Comparison of ENCODE assay signal across 8 mouse cellular contexts in genomic region chr11:100850038-100850777, GRCm38 (mm10). TPM values are rescaled to one million over a fixed set of nuclear protein-coding genes. Genes with fewer than 3 reads are reported as not detected.
DNase-seq lines count a peak whose midpoint lies in the region; ATAC-seq and TF ChIP-seq lines count a peak whose summit lies in the region.

TSS of gene Stat5b (minus strand) at chr11:100850724.

- H3K36me3 ChIP-seq in heart, embryonic 11.5 days (ENCODE audit: control insufficient read depth, insufficient read depth, low read length): no peaks in the 10 kb centered on the region
- no peaks in the 10 kb centered on the region for H3K36me3 ChIP-seq in kidney, embryonic 15.5 days
- H3K36me3 ChIP-seq in liver, embryonic 11.5 days (ENCODE audit: control insufficient read depth, insufficient read depth, low read length): no peaks in the 10 kb centered on the region
- H3K36me3 ChIP-seq in myocyte (ENCODE audit: control insufficient read depth, insufficient read depth): no peaks in the 10 kb centered on the region
- no peaks in the 10 kb centered on the region for H3K36me3 ChIP-seq in stomach, embryonic 15.5 days

- peak within 1 kb of the TSS; percentile 88 for H3K4me2 ChIP-seq in heart, embryonic 11.5 days
- H3K4me2 ChIP-seq in kidney, embryonic 15.5 days: peak within 1 kb of the TSS; percentile 92
- peak within 1 kb of the TSS; percentile 77 for H3K4me2 ChIP-seq in liver, embryonic 11.5 days
- peak within 1 kb of the TSS; percentile 90 for H3K4me2 ChIP-seq in myocyte (ENCODE audit: low read depth)
- peak within 1 kb of the TSS; percentile 85 for H3K4me2 ChIP-seq in stomach, embryonic 15.5 days

- peak within 1 kb of the TSS; percentile 99 for H3K9ac ChIP-seq in heart, embryonic 11.5 days (ENCODE audit: low read depth, low read length)
- peak within 1 kb of the TSS; percentile 90 for H3K9ac ChIP-seq in kidney, embryonic 15.5 days
- H3K9ac ChIP-seq in liver, embryonic 11.5 days (ENCODE audit: low read depth, low read length): peak within 1 kb of the TSS; percentile 98
- peak within 1 kb of the TSS; percentile 97 for H3K9ac ChIP-seq in stomach, embryonic 15.5 days

- peaks cover 6% of the 10 kb centered on the region for H3K79me2 ChIP-seq in myocyte (ENCODE audit: control insufficient read depth, insufficient read depth)

- ATAC-seq in erythroblast, adult 5-6 weeks (replicated peaks; ENCODE audit: low FRiP score, poor library complexity, severe bottlenecking): peak; percentile 72
- ATAC-seq in heart, embryonic 11.5 days (replicated peaks; ENCODE audit: insufficient number of reproducible peaks, low FRiP score, low TSS enrichment): peak; percentile 82
- ATAC-seq in kidney, embryonic 15.5 days (replicated peaks; ENCODE audit: low FRiP score): peak; percentile 87
- ATAC-seq in liver, embryonic 11.5 days (replicated peaks; ENCODE audit: low FRiP score): peak; percentile 75
- peak; percentile 81 for ATAC-seq in stomach, embryonic 15.5 days (ENCODE audit: insufficient read depth, low FRiP score, low read depth)

- peak within 1 kb of the TSS; percentile 93 for H3K27ac ChIP-seq in heart, embryonic 11.5 days (ENCODE audit: low read depth, low read length)
- H3K27ac ChIP-seq in kidney, embryonic 15.5 days: peak within 1 kb of the TSS; percentile 89
- H3K27ac ChIP-seq in liver, embryonic 11.5 days (ENCODE audit: low read depth, low read length): peak within 1 kb of the TSS; percentile 94
- peak within 1 kb of the TSS; percentile 91 for H3K27ac ChIP-seq in stomach, embryonic 15.5 days

- H3K27me3 ChIP-seq in heart, embryonic 11.5 days (ENCODE audit: control insufficient read depth, insufficient read depth, low read length): peaks cover 19% of the 10 kb centered on the region
- peaks cover 19% of the 10 kb centered on the region; the same call in 1 of the 2 replicates for H3K27me3 ChIP-seq in kidney, embryonic 15.5 days
- H3K27me3 ChIP-seq in liver, embryonic 11.5 days (replicated peaks; ENCODE audit: control insufficient read depth, insufficient read depth, low read length): peaks cover 7% of the 10 kb centered on the region
- H3K27me3 ChIP-seq in myocyte (ENCODE audit: control insufficient read depth, insufficient read depth, insufficient read length): peaks cover 11% of the 10 kb centered on the region
- no peaks in the 10 kb centered on the region for H3K27me3 ChIP-seq in stomach, embryonic 15.5 days (replicated peaks)

- peak within 1 kb of the TSS; percentile 94 for H3K4me3 ChIP-seq in heart, embryonic 11.5 days (ENCODE audit: low read depth, low read length)
- peak within 1 kb of the TSS; percentile 95 for H3K4me3 ChIP-seq in kidney, embryonic 15.5 days (replicated peaks)
- H3K4me3 ChIP-seq in liver, embryonic 11.5 days (ENCODE audit: low read depth, low read length): peak within 1 kb of the TSS; percentile 94
- peak within 1 kb of the TSS; percentile 31 for H3K4me3 ChIP-seq in myocyte
- H3K4me3 ChIP-seq in stomach, embryonic 15.5 days (replicated peaks): peak within 1 kb of the TSS; percentile 95

- H3K4me1 ChIP-seq in heart, embryonic 11.5 days (ENCODE audit: control insufficient read depth, insufficient read depth, low read length): peaks cover 19% of the 10 kb centered on the region
- H3K4me1 ChIP-seq in kidney, embryonic 15.5 days: peaks cover 30% of the 10 kb centered on the region
- H3K4me1 ChIP-seq in liver, embryonic 11.5 days (replicated peaks; ENCODE audit: control insufficient read depth, insufficient read depth, low read length): peaks cover 23% of the 10 kb centered on the region
- peaks cover 7% of the 10 kb centered on the region; the same call in 1 of the 2 replicates for H3K4me1 ChIP-seq in stomach, embryonic 15.5 days

- H3ac ChIP-seq in myocyte (ENCODE audit: control insufficient read depth, insufficient read length): peak within 1 kb of the TSS; percentile 50

- WGBS in heart, embryonic 11.5 days (ENCODE audit: insufficient replicate concordance): under 1% methylated on average over 95 of the region's 104 CpGs
- WGBS in kidney, embryonic 15.5 days: under 1% methylated on average over 53 of the region's 104 CpGs
- WGBS in liver, embryonic 11.5 days: under 1% methylated on average over 95 of the region's 104 CpGs
- WGBS in stomach, embryonic 15.5 days: 1% methylated on average over 99 of the region's 104 CpGs

- TF ChIP-seq POLR2A in myocyte (IDR thresholded peaks at IDR 0.05; ENCODE audit: insufficient read length, low read depth): peak; percentile 78

- no peaks in the 10 kb centered on the region for H3K9me3 ChIP-seq in heart, embryonic 11.5 days (replicated peaks; ENCODE audit: control insufficient read depth, low read length)
- no peaks in the 10 kb centered on the region for H3K9me3 ChIP-seq in kidney, embryonic 15.5 days (replicated peaks)
- no peaks in the 10 kb centered on the region for H3K9me3 ChIP-seq in liver, embryonic 11.5 days (ENCODE audit: control insufficient read depth, low read length)
- no peaks in the 10 kb centered on the region for H3K9me3 ChIP-seq in stomach, embryonic 15.5 days

- DNase-seq in CD4-positive, CD25-positive, alpha-beta regulatory T cell, adult 2 months (ENCODE audit: low read depth, low spot score): peak; percentile 92
- DNase-seq in brain, adult 2 months (ENCODE audit: low read depth, low spot score): peak; percentile 87
- peak; percentile 82 for DNase-seq in liver, embryonic 11.5 days (ENCODE audit: low spot score)

TF ChIP-seq in myocyte, 11 proteins besides CTCF, POLR2A, EP300 and RAD21:
- TF ChIP-seq TCF12 (IDR thresholded peaks at IDR 0.05; ENCODE audit: insufficient read depth, poor library complexity, severe bottlenecking) (no peak), MYOG (IDR thresholded peaks at IDR 0.05; ENCODE audit: control insufficient read depth in 1 of 3, insufficient read depth in 1 of 3, insufficient read length in 2 of 3, low read depth in 2 of 3) (no peak), REST (IDR thresholded peaks at IDR 0.05; ENCODE audit: insufficient read depth, insufficient read length) (no peak), TCF3 (IDR thresholded peaks at IDR 0.05; ENCODE audit: insufficient read length, low read depth) (no peak)

RNA-seq across cellular contexts. Expression of gene Stat5b, which starts in this region (rescaled TPM):
- total RNA-seq in erythroblast, adult 5-6 weeks (2015; ENCODE audit: low replicate concordance): 6.9 and 14.8 TPM in 2 replicates
- 6.7 and 10.3 TPM in 2 replicates for total RNA-seq in erythroblast, adult 5-6 weeks (2017; ENCODE audit: low replicate concordance)
- polyA plus RNA-seq in heart, embryonic 11.5 days (2014; fragmentation: Nextera tagmentation; extraction: Ambion mirVana): 26.4 and 32.0 TPM in 2 replicates
- polyA plus RNA-seq in kidney, embryonic 15.5 days (2015; fragmentation: Nextera tagmentation; extraction: Ambion mirVana): 19.6 and 19.9 TPM in 2 replicates
- polyA plus RNA-seq in liver, embryonic 11.5 days (2014; fragmentation: Nextera tagmentation; extraction: Ambion mirVana): 46.0 and 50.1 TPM in 2 replicates
- polyA plus RNA-seq in myocyte (2012; fragmentation: generic; extraction: Trizol): 12.0 TPM
- 26.6 and 27.5 TPM in 2 replicates for polyA plus RNA-seq in stomach, embryonic 15.5 days (2015; fragmentation: Nextera tagmentation; extraction: Ambion mirVana)

Comparison
In these comparisons a context has a peak if more than half of its experiments do, and no peak if none do; other contexts are left out.
1. Peak in every context shown above with its lines: DNase-seq, ATAC-seq, H3K4me3 ChIP-seq and H3K27ac ChIP-seq.
2. H3K4me3 ChIP-seq: peak in every context shown above with its lines; median percentile 95 in kidney, embryonic 15.5 days; 95 in stomach, embryonic 15.5 days; 94 in heart, embryonic 11.5 days; 94 in liver, embryonic 11.5 days; 31 in myocyte.